Mouse (Mus musculus): ENCODE results near the gene Ccdc12.
A peak's percentile ranks its signal among the peaks of the same experiment; 100 is the strongest.

Ccdc12 gene

DNA sequence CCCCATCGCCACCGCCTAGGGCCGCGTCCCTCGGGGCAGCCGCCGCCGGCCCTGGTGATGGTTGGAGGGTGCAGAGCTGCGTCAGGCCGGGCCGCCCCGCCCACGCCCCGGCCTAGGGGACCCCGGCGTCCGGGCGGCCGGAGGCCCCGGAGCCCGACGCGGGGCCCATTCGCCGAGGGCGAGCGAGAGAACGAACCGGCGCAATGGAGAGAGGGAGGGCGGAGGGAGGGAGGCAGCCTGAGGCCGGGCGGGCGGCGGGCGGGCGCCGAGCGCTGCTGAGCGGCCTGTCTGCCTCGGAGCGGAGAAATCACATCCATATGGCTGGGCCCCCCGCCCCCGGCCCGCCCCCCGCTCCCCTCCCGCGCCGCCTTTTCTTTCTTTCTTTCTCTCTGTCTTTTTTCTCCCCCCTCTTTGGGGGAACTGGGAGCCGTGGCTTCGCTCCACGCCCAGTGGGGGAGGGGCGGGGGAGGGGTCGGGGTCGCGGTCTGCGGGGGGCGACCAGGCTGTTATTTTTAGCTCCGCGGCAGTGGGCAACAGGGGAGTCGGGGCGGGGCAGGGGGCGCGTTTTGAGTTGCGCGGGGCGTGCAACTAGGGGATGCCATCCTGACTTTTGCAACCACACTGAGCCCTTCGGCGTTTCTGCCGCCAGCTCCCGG, 86.1 kb downstream of the Ccdc12 start:
- DNase-seq (ENCODE audit: low spot score), result peak; percentile 74

- peak; percentile 73 for DNase-seq (ENCODE audit: low spot score)
Measured at GRCm38 (mm10) chr9:110742951-110743455, 86.7 kb downstream of the Ccdc12 start.

- peak; percentile 70 for DNase-seq (ENCODE audit: low spot score)
Measured at GRCm38 (mm10) chr9:110743456-110744323, 87.4 kb downstream of the Ccdc12 start.

GRCm38 (mm10) chr9:110745752-110746151, 89.4 kb downstream of the Ccdc12 start:
- no peak for DNase-seq (ENCODE audit: low spot score)

DNA sequence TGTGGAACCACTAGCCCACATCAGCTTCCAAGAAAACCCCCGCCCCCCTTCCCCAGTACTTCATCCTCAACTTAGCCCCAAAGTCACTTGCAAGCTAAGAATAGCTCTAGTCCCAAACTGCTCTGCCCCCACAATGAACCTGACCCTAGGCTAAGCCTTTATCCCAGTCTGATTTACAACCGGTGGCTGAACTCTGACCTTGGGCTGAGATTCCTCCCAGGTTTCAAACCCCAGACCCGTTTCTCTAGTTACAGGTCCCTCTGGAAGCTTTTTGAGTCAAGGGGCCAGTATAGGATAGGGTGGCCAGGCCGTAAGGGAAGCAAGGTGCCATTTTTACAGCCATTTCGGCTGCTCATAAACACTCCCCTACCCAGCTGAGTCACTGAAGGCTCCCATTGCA, 89.9 kb downstream of the Ccdc12 start:
- DNase-seq (ENCODE audit: low spot score), result peak; percentile 79

DNA sequence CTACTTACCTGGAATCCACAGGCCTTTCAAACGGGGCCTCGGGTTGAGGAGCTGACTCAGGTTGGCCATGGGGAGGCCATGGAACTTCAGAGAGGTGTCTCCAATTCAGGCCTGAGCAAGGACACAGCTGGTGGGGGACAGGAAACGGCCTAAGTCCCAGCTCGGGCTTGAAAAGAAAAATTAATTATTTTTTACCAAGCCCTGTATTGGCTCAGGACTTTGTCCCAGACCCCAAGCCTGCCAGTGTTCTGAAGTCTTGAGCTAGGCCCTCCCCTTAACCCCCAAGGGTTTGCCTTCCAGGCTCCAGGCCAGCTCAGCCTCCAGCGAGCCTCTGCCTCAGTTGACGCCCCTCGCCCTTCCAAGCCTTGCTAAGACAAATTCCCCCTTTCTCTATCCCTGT, 90.7 kb downstream of the Ccdc12 start, which contains the start of gene Pth1r:
Pth1r (minus strand) TSS at position 185 of the 400 bp plus-strand sequence.
- no peak for DNase-seq (ENCODE audit: low spot score)

- DNase-seq (ENCODE audit: low spot score), result no peak
Measured at GRCm38 (mm10) chr9:110748451-110748850, 92.1 kb downstream of the Ccdc12 start.

- no peak for DNase-seq (ENCODE audit: low spot score)
Measured at GRCm38 (mm10) chr9:110750404-110751187, 94.3 kb downstream of the Ccdc12 start.

DNA sequence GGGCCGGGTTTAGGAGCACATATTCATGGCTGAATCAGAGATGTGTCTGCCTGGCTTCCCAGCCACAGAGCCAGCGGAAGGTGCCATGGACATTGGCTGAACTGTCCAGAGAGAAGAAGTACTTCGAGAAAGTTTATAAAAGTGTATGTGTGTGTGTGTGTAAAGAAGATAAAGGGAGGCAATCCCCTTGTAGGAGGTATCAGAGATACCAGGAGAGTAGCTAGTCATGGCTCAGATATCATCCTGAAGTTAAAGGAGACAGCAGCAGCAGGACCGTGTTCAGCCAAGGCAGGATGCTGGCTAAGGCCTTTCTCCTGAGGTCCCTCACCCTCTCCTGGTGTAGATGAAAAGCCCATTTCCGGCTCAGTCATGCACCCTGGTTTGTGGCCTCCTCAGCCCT, 95.1 kb downstream of the Ccdc12 start:
- DNase-seq (ENCODE audit: low spot score), result no peak

- no peak for DNase-seq (ENCODE audit: low spot score)
Measured at GRCm38 (mm10) chr9:110752917-110753435, 96.7 kb downstream of the Ccdc12 start.

DNA sequence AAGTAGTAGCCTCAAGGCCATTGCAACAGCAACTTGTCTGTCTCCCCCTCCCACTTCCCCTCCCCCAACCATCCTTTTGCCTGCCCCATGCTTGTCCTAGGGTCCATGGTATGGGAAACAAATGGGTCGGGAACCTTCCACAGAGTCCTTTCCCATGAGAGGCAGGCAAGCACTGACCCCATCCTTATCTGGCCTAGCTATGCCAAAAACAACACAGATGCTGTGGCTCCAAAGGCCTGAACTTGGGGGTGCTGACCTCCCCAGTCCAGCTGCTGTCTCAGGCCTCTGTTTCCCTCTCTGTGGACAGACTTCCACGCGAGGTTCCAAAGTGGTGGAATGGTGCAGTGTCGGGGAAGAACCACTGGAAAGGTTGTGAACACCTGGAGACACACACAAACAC, 97.5 kb downstream of the Ccdc12 start:
- no peak for DNase-seq (ENCODE audit: low spot score)

GRCm38 (mm10) chr9:110757816-110758215, 101.5 kb downstream of the Ccdc12 start:
- DNase-seq (ENCODE audit: low spot score), result no peak

GRCm38 (mm10) chr9:110758605-110759004, 102.3 kb downstream of the Ccdc12 start:
- no peak for DNase-seq (ENCODE audit: low spot score)

DNA sequence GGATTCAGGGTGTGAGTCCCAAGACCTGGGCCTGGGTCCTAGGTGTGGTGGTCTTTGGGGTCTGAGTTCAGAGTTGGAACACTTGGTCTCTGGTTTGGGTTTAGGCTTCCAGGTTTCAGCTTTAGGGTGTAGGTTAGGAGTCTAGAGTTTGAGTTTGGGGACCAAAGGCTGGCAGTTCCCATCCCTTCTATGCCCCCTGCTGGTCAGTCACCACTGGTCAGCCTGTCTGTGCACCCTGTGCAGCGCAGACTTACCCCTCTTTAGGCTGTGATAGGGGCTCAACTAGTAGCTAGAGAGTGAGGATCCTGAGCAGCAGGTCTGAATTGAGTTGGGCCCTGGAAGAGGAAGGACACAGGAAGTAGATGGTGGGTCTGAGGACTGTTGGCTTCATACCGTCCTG, 103.0 kb downstream of the Ccdc12 start:
- DNase-seq (ENCODE audit: low spot score), result peak; percentile 76

GRCm38 (mm10) chr9:110760886-110761285, 104.6 kb downstream of the Ccdc12 start:
- DNase-seq (ENCODE audit: low spot score), result no peak
